Mouse (Mus musculus) neural tube, embryonic 10.5 days (tissue): ENCODE results near the gene Acad10.

ENCODE experiments used
- DNase-seq: peaks from one replicate; pipeline ENCODE4 v3.0.0-alpha.2; 2017; ENCODE audit warnings: low spot score; ENCODE audit errors: extremely low spot score

Gene Acad10

GRCm38 (mm10) chr5:121597991-121598537 is 62.2 kb downstream of the Acad10 start:
- no peak for DNase-seq

- DNase-seq, result no peak
Measured at GRCm38 (mm10) chr5:121597332-121597731, 63.0 kb downstream of the Acad10 start.

- no peak for DNase-seq
Measured at GRCm38 (mm10) chr5:121596226-121596625, 64.1 kb downstream of the Acad10 start.

- DNase-seq, result no peak
Measured at GRCm38 (mm10) chr5:121595758-121596157, 64.6 kb downstream of the Acad10 start.

- no peak for DNase-seq
Measured at GRCm38 (mm10) chr5:121594714-121595313, 65.5 kb downstream of the Acad10 start.

GRCm38 (mm10) chr5:121593451-121594401 is 66.6 kb downstream of the Acad10 start, which contains the start of gene Aldh2:
Gene Aldh2, minus strand, starts transcription at chr5:121593824.
- DNase-seq, result peak; percentile 84

- DNase-seq, result no peak
Measured at GRCm38 (mm10) chr5:121592816-121593407, 67.4 kb downstream of the Acad10 start.

- DNase-seq, result no peak
Measured at GRCm38 (mm10) chr5:121592064-121592815, 68.1 kb downstream of the Acad10 start.

- no peak for DNase-seq
Measured at GRCm38 (mm10) chr5:121591417-121592063, 68.8 kb downstream of the Acad10 start.

- no peak for DNase-seq
Measured at GRCm38 (mm10) chr5:121589928-121590327, 70.4 kb downstream of the Acad10 start.

GRCm38 (mm10) chr5:121586400-121587039 is 73.8 kb downstream of the Acad10 start:
- no peak for DNase-seq

- DNase-seq, result no peak
Measured at GRCm38 (mm10) chr5:121585699-121586098, 74.6 kb downstream of the Acad10 start.

- DNase-seq, result no peak
Measured at GRCm38 (mm10) chr5:121585005-121585404, 75.3 kb downstream of the Acad10 start.

- no peak for DNase-seq
Measured at GRCm38 (mm10) chr5:121583765-121584501, 76.4 kb downstream of the Acad10 start.

- DNase-seq, result no peak
Measured at GRCm38 (mm10) chr5:121581945-121582344, 78.4 kb downstream of the Acad10 start.

GRCm38 (mm10) chr5:121576927-121577488 is 83.3 kb downstream of the Acad10 start:
- no peak for DNase-seq

GRCm38 (mm10) chr5:121575867-121576266 is 84.4 kb downstream of the Acad10 start:
- no peak for DNase-seq

GRCm38 (mm10) chr5:121574145-121574544 is 86.2 kb downstream of the Acad10 start:
- DNase-seq, result no peak
